Comparison of ENCODE assay signal across 8 mouse cellular contexts in the genomic region with DNA sequence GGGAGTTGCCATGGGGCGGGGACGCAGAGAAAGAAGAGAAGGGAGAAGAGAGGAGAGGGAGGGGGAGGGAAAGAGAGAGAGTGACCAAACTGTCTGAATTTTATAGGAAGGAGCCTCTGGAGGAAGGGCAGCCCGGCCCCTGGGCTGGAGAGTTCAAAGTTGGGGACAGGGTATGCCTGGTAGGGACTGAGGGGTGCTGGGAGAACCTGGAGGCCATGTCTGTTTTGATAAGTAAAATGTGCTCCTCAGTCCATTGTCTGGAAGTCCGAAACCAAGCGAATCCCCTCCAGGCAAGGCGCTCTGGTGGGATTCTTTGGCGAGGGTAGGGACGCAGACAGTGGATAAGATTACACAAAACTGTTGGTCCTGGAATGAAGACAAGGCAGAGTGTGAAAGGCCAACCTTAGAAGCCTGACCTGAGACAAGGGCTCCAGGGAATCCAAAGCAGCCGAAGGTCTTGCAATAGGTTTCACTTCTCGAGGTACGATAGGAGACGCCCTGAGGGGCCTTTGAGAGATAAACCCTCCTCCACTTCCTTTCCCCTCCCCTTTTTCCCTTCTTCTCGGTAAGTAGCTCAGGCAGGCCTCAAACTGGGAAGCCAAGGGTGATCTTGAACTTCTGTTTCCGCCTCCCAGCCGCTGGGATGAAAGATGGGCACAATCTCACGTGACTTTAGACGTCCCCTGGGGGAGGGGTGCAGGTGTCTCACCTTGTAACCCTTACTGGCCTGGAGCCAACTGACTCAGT. TPM values are rescaled to one million over a fixed set of nuclear protein-coding genes. Genes with fewer than 3 reads are reported as not detected.
A peak's percentile ranks its signal among the peaks of the same experiment; 100 is the strongest.
DNase-seq lines count a peak whose midpoint lies in the region; ATAC-seq and TF ChIP-seq lines count a peak whose summit lies in the region.

No protein-coding gene starts in this region.

- no peak overlapping the region for H3K9ac ChIP-seq in kidney, embryonic 15.5 days
- H3K9ac ChIP-seq in midbrain, embryonic 15.5 days: no peak overlapping the region

- no peaks in the 10 kb centered on the region for H3K9me3 ChIP-seq in kidney, embryonic 15.5 days (replicated peaks)
- H3K9me3 ChIP-seq in midbrain, embryonic 15.5 days: no peaks in the 10 kb centered on the region

- peak overlapping the region; percentile 52 for H3K4me2 ChIP-seq in kidney, embryonic 15.5 days
- peak overlapping the region; percentile 21; the same call in 1 of the 2 replicates for H3K4me2 ChIP-seq in midbrain, embryonic 15.5 days

- H3K4me3 ChIP-seq in kidney, embryonic 15.5 days (replicated peaks): peak overlapping the region; percentile 15; the same call in 1 of the 2 replicates
- no peak overlapping the region for H3K4me3 ChIP-seq in kidney, adult 2 months (ENCODE audit: insufficient read depth, low read depth, low read length)
- H3K4me3 ChIP-seq in midbrain, embryonic 15.5 days: no peak overlapping the region

- 12% methylated on average over 17 of the region's 17 CpGs for WGBS in kidney, embryonic 15.5 days
- WGBS in kidney, adult 2 months: 53% methylated on average over 17 of the region's 17 CpGs
- WGBS in midbrain, embryonic 15.5 days: 19% methylated on average over 17 of the region's 17 CpGs

- DNase-seq in kidney, adult 2 months: no peak
- DNase-seq in embryo, embryonic 10.5 days (ENCODE audit: low spot score): peak; percentile 30
- DNase-seq in induced T-regulatory cell, adult 2 months (ENCODE audit: low read depth): peak; percentile 38
- DNase-seq in right cerebral cortex, postnatal 4 days: no peak
- DNase-seq in layer of hippocampus, postnatal 36 days: no peak
- DNase-seq in spleen, postnatal 10 days (ENCODE audit: low spot score in 2 of 2): no peak

- H3K27ac ChIP-seq in kidney, embryonic 15.5 days: peak overlapping the region; percentile 66
- H3K27ac ChIP-seq in kidney, adult 2 months (ENCODE audit: insufficient read depth, low read depth, low read length): no peak overlapping the region
- no peak overlapping the region for H3K27ac ChIP-seq in midbrain, embryonic 15.5 days

- TF ChIP-seq POLR2A in kidney, adult 2 months (IDR thresholded peaks at IDR 0.05; ENCODE audit: low read depth, low read length): no peak

- peaks cover 2% of the 10 kb centered on the region; the same call in 1 of the 2 replicates for H3K27me3 ChIP-seq in kidney, embryonic 15.5 days
- no peaks in the 10 kb centered on the region for H3K27me3 ChIP-seq in kidney, adult 2 months (replicated peaks; ENCODE audit: control insufficient read depth, insufficient read depth, low read length)
- H3K27me3 ChIP-seq in midbrain, embryonic 15.5 days (replicated peaks): no peaks in the 10 kb centered on the region

- H3K4me1 ChIP-seq in kidney, embryonic 15.5 days: peaks cover 31% of the 10 kb centered on the region
- H3K4me1 ChIP-seq in kidney, adult 2 months (ENCODE audit: control insufficient read depth, insufficient read depth, low read length): peaks cover 13% of the 10 kb centered on the region
- peaks cover 3% of the 10 kb centered on the region; the same call in 1 of the 2 replicates for H3K4me1 ChIP-seq in midbrain, embryonic 15.5 days

- peak; percentile 74 for ATAC-seq in kidney, embryonic 15.5 days (replicated peaks; ENCODE audit: low FRiP score)
- peak; percentile 50; the same call in 1 of the 2 replicates for ATAC-seq in midbrain, embryonic 15.5 days (replicated peaks)

- no peak for TF ChIP-seq CTCF in kidney, adult 2 months (conservative IDR thresholded peaks at IDR 0.05; ENCODE audit: insufficient read depth, insufficient read length, low read depth, low read length)

- H3K36me3 ChIP-seq in kidney, embryonic 15.5 days: no peaks in the 10 kb centered on the region
- no peaks in the 10 kb centered on the region for H3K36me3 ChIP-seq in kidney, adult 2 months (ENCODE audit: control insufficient read depth, insufficient read depth, low read length)
- no peaks in the 10 kb centered on the region for H3K36me3 ChIP-seq in midbrain, embryonic 15.5 days (replicated peaks)

RNA-seq across cellular contexts. Expression of a gene that starts 6.6 kb away (rescaled TPM):
- polyA plus RNA-seq in kidney, embryonic 15.5 days (2015; fragmentation: Nextera tagmentation; extraction: Ambion mirVana): 12.1 and 13.8 TPM in 2 replicates
- polyA plus RNA-seq in kidney, adult 2 months (2012; rRNA removed): 56.8 and 63.6 TPM in 2 replicates
- 22.1 and 23.4 TPM in 2 replicates for polyA plus RNA-seq in midbrain, embryonic 15.5 days (2015; fragmentation: Nextera tagmentation; extraction: Ambion mirVana)
- total RNA-seq in layer of hippocampus, postnatal 36 days (2021): 10 to 100 TPM; 49.1 to 52.6 TPM

RNA-seq across cellular contexts. Expression of a gene that starts 42.6 kb away (rescaled TPM):
- not detected in 2 replicates for polyA plus RNA-seq in kidney, embryonic 15.5 days (2015; fragmentation: Nextera tagmentation; extraction: Ambion mirVana)
- not detected in 2 replicates for polyA plus RNA-seq in kidney, adult 2 months (2012; rRNA removed)
- not detected in 2 replicates for polyA plus RNA-seq in midbrain, embryonic 15.5 days (2015; fragmentation: Nextera tagmentation; extraction: Ambion mirVana)
- total RNA-seq in layer of hippocampus, postnatal 36 days (2021): not detected

RNA-seq across cellular contexts. Expression of a gene that starts 47.9 kb away (rescaled TPM):
- 12.4 and 12.9 TPM in 2 replicates for polyA plus RNA-seq in kidney, embryonic 15.5 days (2015; fragmentation: Nextera tagmentation; extraction: Ambion mirVana)
- polyA plus RNA-seq in kidney, adult 2 months (2012; rRNA removed): 23.6 and 25.8 TPM in 2 replicates
- 26.0 and 29.5 TPM in 2 replicates for polyA plus RNA-seq in midbrain, embryonic 15.5 days (2015; fragmentation: Nextera tagmentation; extraction: Ambion mirVana)
- 100 to 1,000 TPM; 164 to 165 TPM for total RNA-seq in layer of hippocampus, postnatal 36 days (2021)

RNA-seq across cellular contexts. Expression of a gene that starts 50.7 kb away (rescaled TPM):
- polyA plus RNA-seq in kidney, embryonic 15.5 days (2015; fragmentation: Nextera tagmentation; extraction: Ambion mirVana): 69.3 and 75.1 TPM in 2 replicates
- 16.4 and 18.8 TPM in 2 replicates for polyA plus RNA-seq in kidney, adult 2 months (2012; rRNA removed)
- polyA plus RNA-seq in midbrain, embryonic 15.5 days (2015; fragmentation: Nextera tagmentation; extraction: Ambion mirVana): 67.6 and 73.2 TPM in 2 replicates
- total RNA-seq in layer of hippocampus, postnatal 36 days (2021): 10 to 100 TPM; 42.3 to 42.9 TPM

Comparison
In these comparisons a context has a peak if more than half of its experiments do, and no peak if none do; other contexts are left out.
1. DNase-seq: peak in embryo, embryonic 10.5 days (single experiment) and induced T-regulatory cell, adult 2 months (single experiment); none in kidney, adult 2 months (single experiment), right cerebral cortex, postnatal 4 days (single experiment), layer of hippocampus, postnatal 36 days (0 of 2) and spleen, postnatal 10 days (0 of 2).